Mouse (Mus musculus): ENCODE results near the gene Selenos.

Selenos gene

DNA sequence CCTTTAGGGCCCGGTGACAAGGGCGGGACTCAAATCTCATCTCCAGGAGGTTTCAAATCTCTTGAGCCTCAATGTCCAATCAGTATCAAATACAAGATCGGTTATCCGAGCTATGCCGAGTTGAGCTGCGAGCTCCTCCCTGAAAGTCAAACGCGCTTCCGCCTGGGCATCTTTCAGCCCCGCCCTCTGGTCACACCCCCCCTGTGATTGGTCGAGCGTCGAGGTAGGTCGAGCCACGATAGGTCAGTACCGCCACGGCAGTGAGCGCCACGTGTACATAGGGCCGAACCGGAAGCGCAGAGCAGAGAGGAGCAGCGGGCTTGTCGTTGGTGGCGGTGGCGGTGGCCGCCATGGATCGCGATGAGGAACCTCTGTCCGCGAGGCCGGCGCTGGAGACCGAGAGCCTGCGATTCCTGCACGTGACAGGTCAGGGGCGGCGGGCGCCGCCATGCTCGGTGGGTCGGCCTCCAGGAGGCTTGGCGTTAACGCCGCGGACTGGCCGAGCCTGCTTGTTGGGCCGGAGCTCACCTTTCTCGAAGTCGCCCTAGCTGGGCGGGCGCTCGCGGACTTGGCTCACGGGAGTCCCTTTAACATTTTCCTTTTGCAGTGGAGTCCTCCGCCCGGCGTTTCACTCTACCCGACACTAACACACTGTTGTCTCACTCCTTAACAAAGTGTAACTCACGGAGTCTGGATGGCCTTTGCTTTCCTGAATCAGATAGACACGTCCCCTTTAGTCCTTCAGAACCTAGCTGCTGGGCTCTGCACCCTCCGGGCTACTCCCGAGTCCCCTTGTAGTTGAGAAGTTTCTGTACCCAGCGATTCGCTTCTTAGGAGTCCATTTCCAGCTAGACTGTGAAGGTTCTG lies at the start of gene Selenos:
Gene Selenos (plus strand): TSS at position 286 of the 867 bp plus-strand sequence.
- peak; percentile 96 for DNase-seq (ENCODE audit: low spot score)

DNA sequence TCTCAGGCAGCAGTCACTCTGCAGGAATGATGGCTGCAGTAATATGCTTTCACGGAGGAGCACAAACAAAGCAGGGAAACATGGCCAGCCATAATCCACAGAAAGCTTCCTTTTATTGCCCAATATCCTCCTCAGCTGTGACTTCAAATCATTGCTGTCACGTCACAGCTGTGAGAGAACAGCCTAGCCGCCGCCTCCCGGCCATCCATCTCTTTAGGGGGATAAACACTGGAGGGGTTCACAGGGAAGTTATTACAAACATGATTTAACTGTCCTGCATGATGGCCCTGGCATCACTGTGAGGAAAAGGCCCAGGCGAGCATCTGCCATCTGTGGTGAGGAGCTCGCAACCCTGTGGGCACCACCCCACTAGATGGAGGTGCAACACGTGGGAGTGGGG lies 42.6 kb upstream of the Selenos start:
- DNase-seq (ENCODE audit: low spot score), result no peak

DNA sequence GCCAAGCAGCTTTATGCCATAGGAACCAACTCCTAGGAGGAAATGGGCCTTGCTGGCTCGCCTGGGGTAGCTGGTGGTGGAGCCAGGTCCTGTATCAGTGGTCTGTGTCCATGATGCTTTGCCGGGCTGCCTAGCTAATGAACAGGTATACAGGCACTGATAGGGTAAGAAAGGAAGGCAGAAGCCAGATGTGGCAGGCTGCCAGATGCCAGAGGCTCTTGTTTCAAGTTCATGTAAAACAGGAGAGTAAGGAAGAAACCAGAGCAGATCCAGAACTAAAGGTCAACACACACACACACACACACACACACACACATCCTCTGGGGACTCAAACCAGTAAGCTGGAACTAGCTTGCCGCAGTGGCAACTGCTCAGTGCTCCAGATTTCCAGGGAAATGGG lies 41.2 kb upstream of the Selenos start:
- DNase-seq (ENCODE audit: low spot score), result peak; percentile 66

DNA sequence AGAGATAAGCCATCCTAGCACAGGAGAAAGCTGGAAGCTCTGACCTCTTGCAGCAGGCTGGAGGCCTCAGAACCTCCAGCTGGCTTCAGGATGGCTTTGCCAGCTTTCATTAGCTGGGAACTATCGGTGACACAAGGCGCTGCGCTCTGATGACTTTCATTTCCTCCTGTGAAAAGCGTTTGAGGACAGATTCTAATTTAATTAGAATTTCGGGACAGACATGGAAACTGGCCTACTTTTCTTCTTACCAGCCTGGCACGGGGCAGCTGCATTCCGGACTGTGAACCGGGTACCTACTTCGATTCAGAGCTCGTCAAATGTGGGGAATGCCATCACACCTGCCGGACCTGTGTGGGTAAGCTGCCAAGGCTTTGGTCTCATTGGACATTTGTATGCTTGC lies 40.7 kb upstream of the Selenos start:
- DNase-seq (ENCODE audit: low spot score), result peak; percentile 49

DNA sequence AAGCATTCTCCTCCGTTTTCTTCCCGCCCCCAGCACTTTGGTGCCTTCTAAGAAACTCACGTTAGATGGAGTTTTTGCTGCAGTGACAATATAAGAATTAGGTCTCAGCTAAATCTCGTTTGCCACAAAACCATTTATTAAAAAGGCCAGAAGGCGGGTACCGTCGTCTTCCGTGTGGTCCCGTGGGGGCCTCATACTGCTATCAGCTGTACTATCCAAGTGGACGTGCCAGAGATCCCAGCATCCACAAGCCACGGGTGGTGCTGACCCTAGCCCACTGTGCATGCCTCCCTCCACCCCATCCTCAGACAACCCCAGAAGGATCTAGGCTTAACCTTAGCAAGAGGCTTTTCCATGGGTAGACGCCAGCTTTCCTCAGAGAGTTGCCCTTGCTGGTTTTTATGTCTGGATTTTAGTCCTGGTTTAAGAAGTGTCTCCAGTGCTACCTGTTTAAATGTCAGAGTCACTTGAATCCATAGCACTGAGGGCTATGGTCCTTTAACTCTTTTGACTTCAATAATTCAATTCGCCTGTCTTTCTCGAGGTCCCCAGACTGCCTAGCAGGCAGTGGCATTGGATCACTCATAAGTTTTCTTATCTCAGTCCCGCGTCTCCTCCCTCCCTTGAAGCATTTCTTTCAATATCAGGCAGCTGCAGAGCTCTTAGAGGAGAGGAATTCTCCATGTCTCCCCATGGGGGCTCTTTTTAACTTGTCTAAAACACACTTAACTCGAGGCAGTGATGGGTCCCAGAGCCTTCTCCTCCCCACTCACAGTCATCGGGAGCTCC lies 39.2 kb upstream of the Selenos start:
- DNase-seq (ENCODE audit: low spot score), result no peak

DNA sequence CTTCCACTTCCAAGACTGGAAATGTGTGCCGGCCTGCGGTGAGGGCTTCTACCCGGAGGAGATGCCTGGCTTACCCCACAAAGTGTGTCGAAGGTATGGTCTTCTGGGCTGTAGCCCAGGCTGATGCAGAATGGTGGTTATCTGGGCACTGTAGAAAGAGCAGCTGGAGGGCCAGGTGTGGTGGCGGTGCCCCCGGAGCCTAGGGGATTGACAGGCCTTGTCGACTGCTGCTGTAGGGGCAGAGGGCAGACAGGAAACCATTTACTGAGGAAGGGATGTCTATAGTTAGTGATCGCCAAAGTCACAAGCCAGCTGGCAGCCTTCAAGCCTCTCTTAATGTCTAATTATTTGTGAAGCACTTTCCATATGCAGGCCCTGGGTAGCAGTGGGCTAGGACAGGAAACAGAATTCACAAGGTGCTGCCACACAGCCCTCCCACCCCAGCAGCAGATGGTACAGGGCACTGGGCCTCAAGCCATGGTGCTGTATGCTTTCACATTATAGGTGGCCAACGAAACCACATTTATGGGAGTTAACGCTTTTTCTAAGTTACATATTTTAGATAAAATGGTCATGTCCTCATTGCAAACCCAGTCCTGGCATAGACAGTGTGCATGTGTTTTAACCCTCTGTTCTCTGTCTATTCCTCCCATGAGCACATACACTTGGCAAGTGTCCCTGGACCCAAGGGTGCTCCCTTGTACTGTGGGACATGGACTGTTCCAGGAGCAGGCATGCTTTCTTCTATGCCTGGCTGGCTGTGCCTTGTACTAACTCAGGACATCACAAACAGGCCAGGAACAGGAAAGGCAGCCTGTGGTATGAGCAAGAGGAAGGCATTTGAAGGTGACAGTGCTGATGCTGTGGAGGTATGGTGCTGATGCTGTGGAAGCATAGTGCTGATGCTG lies 35.6 kb upstream of the Selenos start, which contains the start of gene Gm45213:
Gene Gm45213 (plus strand): TSS at position 51 of the 908 bp plus-strand sequence.
- no peak for DNase-seq (ENCODE audit: low spot score)

DNA sequence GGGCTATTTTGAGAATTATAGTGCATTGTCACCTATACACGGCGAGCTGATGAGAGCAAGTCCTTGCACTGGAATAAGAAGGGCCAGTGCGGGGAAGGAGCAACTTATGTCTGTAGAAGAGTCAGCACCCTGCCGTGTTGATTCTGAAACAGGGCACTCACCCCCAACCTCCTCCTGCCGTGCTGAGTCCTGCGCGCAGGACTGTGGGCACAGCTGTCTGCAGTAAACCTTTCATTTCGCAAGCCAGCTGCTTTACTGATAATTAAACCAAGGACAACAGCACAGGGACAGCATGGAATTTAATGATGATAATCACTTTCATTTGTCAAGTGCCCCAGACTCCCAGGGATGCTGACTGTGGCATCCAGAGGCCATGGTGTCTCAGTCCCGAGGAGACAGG lies 34.8 kb upstream of the Selenos start:
- DNase-seq (ENCODE audit: low spot score), result no peak

DNA sequence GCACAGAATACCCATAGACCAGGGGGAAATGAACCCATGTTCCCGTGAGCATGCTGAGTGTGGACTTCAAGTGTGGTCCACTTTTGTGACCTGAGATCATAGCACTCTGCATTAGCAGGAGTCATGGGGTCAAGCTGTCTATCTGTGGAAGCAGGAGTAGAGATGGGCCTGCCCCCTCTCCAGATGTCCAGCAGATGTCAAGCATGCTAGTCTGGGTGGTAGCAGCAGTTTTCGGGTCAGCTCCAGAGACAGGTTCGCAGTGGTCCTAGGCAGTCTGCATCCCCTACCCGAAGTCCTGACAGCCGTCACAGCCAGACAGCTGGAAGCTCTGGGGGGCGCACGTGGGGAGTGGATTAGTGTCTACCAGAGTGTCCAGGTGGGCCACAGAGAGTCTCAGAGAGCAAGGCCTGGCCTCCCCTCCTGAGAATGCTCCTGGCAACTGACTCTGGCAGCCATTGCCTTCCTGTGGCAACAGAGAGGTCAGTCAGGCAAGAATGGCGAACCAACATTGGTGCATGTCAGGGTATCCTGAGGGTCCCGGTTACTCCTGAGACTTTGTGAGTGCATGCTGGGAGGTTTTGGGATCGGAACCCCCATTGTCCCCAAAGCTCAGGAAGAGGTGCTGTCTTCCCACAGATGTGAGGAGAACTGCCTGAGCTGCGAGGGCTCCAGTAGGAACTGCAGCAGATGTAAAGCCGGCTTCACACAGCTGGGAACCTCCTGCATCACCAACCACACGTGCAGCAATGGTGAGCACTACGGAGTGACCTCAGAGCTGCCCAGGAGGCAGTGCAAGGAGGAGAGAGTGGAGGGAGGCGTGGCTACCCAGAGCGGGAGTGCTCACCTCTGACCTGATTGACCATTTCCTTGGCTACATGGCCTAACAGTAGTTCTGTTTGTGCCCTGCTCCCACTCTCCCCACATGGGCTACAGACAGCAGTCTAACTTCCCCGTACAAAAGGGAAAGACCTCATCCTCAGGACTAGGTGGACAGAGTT lies 32.2 kb upstream of the Selenos start:
- no peak for DNase-seq (ENCODE audit: low spot score)

DNA sequence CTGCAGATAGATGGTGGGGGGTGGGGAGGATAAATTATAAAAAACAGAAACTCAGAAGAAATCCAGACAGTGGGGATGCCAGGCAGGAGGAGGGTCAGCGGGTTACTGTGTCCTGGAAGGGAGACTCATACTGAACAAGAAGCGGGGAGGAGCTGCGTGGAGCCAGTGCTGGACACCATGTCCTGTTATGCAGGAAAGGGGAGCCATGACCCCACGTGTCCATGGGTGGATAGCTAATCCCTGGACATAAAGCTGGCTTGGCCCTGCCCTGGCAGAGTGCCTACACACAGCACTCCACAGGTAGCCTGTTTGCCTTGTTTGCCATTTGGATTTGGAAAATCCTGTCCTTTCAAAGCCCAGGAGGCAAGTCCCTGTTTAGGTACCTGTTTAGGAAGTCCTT lies 31.5 kb upstream of the Selenos start:
- DNase-seq (ENCODE audit: low spot score), result no peak

DNA sequence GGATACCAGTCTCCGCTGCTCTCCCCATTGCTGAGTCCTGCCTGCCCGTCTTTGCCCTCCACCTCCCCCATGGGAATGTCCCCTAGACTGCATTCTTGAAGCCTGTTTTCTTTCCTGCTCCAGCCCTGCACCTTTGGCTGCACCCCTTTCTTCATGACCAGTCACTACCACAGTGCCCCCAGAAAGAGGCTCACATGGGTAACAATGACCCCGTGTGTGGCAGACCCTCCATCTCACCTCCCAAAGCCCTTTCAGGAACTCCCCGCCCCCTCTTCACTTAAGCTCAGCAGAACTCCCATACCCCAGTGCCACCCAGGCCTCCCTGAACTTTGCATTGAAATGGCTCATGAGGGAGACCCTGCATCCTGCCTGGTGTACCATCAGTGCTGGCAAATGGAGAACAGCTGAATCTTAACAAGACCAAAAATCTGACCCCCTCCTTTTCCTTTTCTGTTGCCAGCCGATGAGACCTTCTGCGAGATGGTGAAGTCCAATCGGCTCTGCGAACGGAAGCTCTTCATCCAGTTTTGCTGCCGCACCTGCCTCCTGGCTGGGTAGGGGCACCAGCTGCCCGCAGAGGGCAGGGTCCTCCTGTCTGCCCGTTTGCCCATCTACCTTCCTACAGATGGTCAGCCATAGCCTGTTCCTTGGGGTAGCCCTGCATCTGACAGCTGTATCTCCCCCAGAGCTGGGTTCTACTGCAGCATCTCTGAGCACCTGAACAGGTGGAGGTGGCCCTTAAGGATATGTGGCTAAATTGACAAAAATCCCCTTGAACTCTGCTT lies 30.8 kb upstream of the Selenos start:
- DNase-seq (ENCODE audit: low spot score), result no peak

DNA sequence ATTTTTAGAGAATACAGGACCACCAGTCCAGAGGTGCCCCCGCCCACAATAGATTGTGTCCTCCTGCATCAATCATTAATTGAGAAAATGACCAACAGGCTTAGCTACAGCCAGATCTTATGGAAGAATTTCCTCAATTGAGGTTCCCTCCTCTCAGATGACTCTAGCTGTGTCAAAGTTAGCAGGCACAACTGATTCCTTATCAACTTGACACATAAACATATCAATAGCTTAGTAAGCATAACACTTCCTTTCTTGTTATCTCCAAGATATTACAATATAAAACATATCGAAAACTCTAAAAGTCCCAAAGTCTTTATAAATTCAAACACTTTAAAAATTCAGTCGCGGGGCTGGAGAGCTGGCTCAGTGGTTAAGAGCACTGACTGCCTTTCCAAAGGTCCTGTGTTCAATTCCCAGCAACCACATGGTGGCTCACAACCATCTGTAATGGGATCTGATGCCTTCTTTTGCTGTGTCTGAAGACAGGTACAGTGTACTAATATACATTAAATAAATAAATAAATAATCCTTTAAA lies 25.4 kb upstream of the Selenos start:
- DNase-seq (ENCODE audit: low spot score), result no peak

DNA sequence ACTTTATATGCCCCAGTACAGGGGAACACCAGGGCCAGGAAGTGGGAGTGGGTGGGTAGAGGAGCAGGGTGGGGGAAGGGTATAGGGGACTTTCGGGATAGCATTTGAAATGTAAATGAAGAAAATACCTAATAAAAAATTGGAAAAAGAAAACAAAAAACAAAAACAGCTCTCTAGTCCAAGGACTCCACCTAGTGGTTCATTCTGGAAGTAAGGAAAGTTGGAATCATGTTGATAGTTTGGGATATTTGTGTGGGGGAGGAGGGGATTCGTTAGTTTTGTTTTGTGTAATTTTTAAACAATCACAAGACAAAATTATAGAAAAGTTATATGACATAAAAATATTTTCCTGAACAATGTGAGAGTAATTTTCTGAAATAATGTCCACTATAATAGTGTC lies 24.1 kb upstream of the Selenos start:
- DNase-seq (ENCODE audit: low spot score), result peak; percentile 51

DNA sequence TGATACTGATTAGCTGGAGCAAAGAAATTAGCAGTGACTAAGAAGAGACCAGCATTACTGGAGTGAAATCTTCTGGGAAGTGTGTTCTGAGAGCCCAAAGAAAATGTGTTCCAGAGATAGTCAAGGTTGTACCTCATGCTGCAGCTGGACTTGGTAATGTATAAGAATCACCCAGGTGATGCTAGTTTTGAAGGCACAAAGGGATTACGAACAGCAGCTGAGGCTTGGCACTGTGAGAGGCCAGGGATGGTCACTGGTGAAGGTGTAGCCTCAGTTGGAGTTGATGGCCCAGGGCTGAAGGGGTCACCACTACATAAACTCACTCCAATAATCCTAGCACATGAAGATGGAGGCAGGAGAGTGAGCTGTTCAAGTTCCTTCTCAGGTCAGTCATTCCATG lies 20.7 kb upstream of the Selenos start, which contains the start of gene Snrpa1:
Gene Snrpa1 (plus strand): TSS at position 301 of the 400 bp plus-strand sequence.
- no peak for DNase-seq (ENCODE audit: low spot score)

DNA sequence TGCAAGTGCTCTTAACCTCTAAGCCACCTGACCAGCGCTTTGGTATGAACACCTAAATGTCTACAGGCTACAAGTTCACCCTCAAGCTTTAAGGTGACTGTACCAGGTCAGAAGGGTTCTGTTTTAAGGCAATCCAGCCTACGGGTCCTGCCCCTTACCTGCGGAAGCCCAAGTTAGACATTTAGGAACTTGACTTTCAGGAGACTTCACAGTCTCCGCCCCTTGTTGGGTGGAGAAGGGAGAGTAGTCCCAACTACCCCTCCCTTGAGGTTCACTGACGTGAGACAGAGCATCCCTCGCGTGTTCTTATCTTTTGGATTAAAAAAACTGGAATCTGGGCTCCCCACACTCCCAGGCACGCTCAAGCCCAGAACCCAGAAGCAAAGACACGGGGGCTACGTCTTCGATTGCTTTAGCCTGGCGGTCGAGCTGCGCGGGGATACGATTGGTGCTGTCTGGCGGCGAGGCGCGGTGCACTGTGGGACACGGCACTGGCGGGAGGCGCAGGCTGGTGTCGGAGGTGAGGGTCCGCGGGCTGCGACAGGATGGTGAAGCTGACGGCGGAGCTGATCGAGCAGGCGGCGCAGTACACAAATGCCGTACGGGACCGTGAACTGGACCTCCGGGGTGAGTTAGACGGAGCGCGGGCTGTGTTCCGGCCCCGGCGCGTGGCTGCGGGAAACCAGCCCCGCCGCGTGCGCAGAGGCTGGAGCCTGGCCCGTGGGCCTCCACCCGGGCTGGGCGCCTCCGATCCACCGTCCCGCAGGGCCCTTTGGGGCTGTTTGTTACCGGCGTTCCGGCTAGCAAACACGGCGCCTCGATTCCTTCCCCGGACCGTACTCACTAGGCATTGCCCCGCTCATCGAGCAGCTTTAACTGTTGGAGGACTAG lies 19.1 kb upstream of the Selenos start:
- peak; percentile 85 for DNase-seq (ENCODE audit: low spot score)

DNA sequence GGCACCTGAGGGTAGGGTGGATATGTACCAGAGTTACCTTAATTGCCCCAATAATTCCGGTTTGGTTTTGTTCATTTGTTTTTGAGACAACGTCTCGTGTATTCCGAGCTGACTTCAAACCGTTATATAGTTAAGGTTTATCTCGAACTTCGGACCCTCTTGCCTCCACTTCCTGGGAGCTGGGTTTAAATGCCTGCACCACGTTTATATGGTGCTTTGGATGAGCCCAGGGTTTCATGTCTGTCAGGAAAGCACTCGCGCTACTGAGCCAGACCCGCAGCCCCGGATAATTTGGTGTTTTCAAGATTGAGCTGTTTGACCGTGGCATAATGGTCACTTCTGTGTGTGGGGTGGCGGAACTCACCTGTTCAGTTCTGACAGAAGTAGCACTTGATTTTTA lies 18.4 kb upstream of the Selenos start:
- DNase-seq (ENCODE audit: low spot score), result no peak

DNA sequence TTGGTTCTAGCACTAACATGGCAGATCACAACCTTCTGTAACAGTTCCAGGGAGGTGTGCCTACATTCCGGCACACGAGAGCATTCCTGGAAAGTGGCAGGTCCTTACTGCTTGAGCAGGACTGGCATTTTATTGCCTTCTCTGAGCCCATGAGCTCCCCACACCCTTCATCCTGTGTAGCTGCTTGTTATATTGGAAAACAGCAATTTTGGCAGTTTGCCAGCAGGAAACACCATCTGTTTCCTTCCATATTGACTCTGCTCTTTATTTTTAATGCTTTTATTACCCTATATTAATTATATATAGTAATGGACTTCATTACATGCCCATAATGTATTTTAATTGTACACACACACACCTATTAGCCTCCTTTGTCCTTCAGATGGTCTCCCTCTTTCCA lies 3.0 kb upstream of the Selenos start:
- peak; percentile 48 for DNase-seq (ENCODE audit: low spot score)

DNA sequence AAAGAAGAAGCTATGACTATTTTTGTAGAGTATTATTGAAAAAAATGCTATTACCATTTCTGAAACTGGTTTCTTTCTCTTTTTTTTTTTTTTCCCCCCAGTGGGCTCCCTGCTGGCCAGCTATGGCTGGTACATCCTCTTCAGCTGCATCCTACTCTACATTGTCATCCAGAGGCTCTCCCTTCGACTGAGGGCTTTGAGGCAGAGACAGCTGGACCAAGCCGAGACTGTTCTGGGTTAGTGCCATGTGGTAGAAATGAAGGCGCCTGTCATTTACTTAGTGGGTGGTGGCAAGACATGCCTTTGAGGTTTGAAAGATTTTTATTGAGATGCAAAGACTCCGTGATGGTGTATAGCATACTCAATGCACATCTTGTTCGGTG lies 773 bp downstream of the Selenos start:
- DNase-seq (ENCODE audit: low spot score), result peak; percentile 37

DNA sequence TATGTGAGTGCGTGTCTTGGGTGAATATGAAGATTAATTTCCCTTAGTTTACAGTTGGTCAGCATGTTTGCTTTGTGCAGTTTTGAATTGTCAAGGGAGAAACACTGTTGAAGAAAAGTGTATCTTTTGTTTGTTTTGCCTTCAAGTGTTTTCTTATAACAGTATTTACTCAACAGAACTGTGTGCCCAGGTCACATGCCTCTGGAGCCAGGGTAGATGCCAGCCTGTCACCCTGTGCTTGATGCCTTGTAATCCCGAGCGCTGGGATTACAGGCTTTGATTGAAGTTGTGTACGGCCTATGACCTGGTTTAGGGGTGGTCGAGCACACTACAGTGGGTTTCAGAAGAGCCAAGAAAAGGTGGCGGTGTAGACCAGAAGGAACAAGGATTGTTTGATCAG lies 4.3 kb downstream of the Selenos start:
- no peak for DNase-seq (ENCODE audit: low spot score)

DNA sequence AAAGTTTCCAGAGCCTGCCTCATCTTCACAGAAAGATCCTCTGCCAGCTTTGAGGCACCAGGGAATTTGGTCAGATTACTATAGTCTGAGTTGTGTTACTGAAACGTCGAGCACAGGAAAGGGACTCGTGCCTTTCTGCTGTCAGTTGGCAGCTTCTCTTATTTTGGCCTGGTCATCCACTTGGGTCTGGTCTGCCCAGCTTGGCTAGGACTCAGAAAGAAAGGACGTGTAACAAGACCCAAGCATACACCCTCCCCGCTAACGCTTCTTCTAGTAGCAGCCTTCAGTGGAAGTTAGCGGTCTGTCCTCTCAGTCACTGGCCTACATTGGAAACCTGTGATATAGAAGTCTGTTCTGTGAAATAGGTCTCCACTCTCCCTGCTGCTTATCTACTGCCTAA lies 5.1 kb downstream of the Selenos start:
- DNase-seq (ENCODE audit: low spot score), result no peak
